Mouse (Mus musculus): ENCODE data around the gene 4930402H24Rik.

DNA sequence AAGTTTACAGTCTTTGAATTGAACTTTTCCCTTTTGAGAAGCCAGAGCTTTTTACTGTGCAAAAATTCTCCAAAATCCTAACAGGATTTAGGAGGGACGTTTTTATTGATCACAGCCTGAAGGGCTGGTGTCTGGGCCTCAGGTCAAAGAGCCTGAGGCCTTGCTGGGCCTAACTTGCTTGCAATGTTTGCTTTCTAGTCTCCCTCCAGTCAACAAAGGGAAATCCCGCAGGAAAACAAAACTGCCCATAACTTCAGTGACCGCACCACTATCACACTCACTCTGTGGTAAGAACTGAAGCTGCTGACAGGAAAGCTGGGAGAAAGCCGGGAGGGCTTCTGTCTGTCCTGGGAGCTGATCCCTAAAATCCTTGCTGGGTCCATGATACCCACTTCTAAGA lies 199.6 kb downstream of the 4930402H24Rik start:
- no peak for TF ChIP-seq POLR2A (IDR thresholded peaks at IDR 0.05; ENCODE audit: control insufficient read depth, extremely low read depth, insufficient read depth, low read length, poor library complexity)
- TF ChIP-seq CTCF (IDR thresholded peaks at IDR 0.05; ENCODE audit: borderline replicate concordance, control insufficient read depth, extremely low read depth, insufficient read depth, low read length, poor library complexity), result no peak
